Mouse (Mus musculus) regulatory T cell (primary cell): Measurements from ENCODE around the gene Olfr145.

Experiments used
- in situ Hi-C: fragments of 300-600 bp; cut with MboI, MseI; formaldehyde crosslinking; loops from one replicate; pipeline ENCODE4 v1.15.1; 2025; ENCODE audit warnings: high pct_unique_total_duplicates

The Olfr145 gene

GRCm38 (mm10) chr9:37896661-37897060, at the start of gene Olfr145:
Gene Olfr145 (plus strand): TSS chr9:37896724.
- in situ Hi-C loops = no loop called here

- in situ Hi-C loops = no loop called here
Measured at GRCm38 (mm10) chr9:37849267-37849666, 47.3 kb upstream of the Olfr145 start.

- in situ Hi-C loops = no loop called here
Measured at GRCm38 (mm10) chr9:37853969-37854368, 42.6 kb upstream of the Olfr145 start, which contains the start of gene Olfr877. Gene Olfr877 (plus strand): TSS chr9:37854269.

GRCm38 (mm10) chr9:37863325-37863724, 33.2 kb upstream of the Olfr145 start:
- in situ Hi-C loops = loop anchor here (5.0 kb wide), 1 partner anchor 96 kb away; no protein-coding TSS in a partner anchor

- in situ Hi-C loops = no loop called here
Measured at GRCm38 (mm10) chr9:37870246-37870645, 26.3 kb upstream of the Olfr145 start.

- in situ Hi-C loops = no loop called here
Measured at GRCm38 (mm10) chr9:37871097-37871496, 25.4 kb upstream of the Olfr145 start.

- in situ Hi-C loops = no loop called here
Measured at GRCm38 (mm10) chr9:37871536-37871935, 25.0 kb upstream of the Olfr145 start.

GRCm38 (mm10) chr9:37890960-37891359, 5.6 kb upstream of the Olfr145 start:
- in situ Hi-C loops = no loop called here

GRCm38 (mm10) chr9:37905555-37905954, 9.0 kb downstream of the Olfr145 start:
- in situ Hi-C loops = no loop called here

- in situ Hi-C loops = no loop called here
Measured at GRCm38 (mm10) chr9:37917540-37917939, 21.0 kb downstream of the Olfr145 start, which contains the start of gene Olfr878. Gene Olfr878 (plus strand): TSS chr9:37917840.

- in situ Hi-C loops = no loop called here
Measured at GRCm38 (mm10) chr9:37918018-37918417, 21.5 kb downstream of the Olfr145 start.

GRCm38 (mm10) chr9:37924194-37924593, 27.7 kb downstream of the Olfr145 start:
- in situ Hi-C loops = loop anchor here (5.0 kb wide), 1 partner anchor 222 kb away; no protein-coding TSS in a partner anchor

GRCm38 (mm10) chr9:37925445-37925844, 28.9 kb downstream of the Olfr145 start:
- in situ Hi-C loops = loop anchor here (25.0 kb wide), 1 partner anchor 513 kb away; the partner anchor contains the start of gene Robo4

- in situ Hi-C loops = loop anchor here (25.0 kb wide), 1 partner anchor 514 kb away; the partner anchor contains the start of gene Robo4
Measured at GRCm38 (mm10) chr9:37926019-37927013, 29.8 kb downstream of the Olfr145 start.

- in situ Hi-C loops = loop anchor here (25.0 kb wide), 1 partner anchor 520 kb away; the partner anchor contains the start of gene Robo4
Measured at GRCm38 (mm10) chr9:37932519-37932918, 36.0 kb downstream of the Olfr145 start.

GRCm38 (mm10) chr9:37934146-37934545, 37.6 kb downstream of the Olfr145 start:
- in situ Hi-C loops = loop anchor here (25.0 kb wide), 1 partner anchor 522 kb away; the partner anchor contains the start of gene Robo4

- in situ Hi-C loops = loop anchor here (25.0 kb wide), 1 partner anchor 529 kb away; the partner anchor contains the start of gene Robo4
Measured at GRCm38 (mm10) chr9:37941167-37941566, 44.6 kb downstream of the Olfr145 start.
